Comparison of ENCODE assay signal across 8 mouse cellular contexts in genomic region chr8:83698291-83698660, GRCm38 (mm10). TPM values are rescaled to one million over a fixed set of nuclear protein-coding genes. Genes with fewer than 3 reads are reported as not detected.
DNase-seq lines count a peak whose midpoint lies in the region; ATAC-seq and TF ChIP-seq lines count a peak whose summit lies in the region.

No protein-coding gene starts in this region.

- H3K4me3 ChIP-seq in left cerebral cortex, adult 2 months = peak overlapping the region; percentile 97
- peak overlapping the region; percentile 83 for H3K4me3 ChIP-seq in erythroblast, embryonic 14.5 days (replicated peaks)
- H3K4me3 ChIP-seq in hindbrain, embryonic 13.5 days = peak overlapping the region; percentile 90
- H3K4me3 ChIP-seq in limb, embryonic 15.5 days = peak overlapping the region; percentile 89
- H3K4me3 ChIP-seq in midbrain, embryonic 14.5 days (replicated peaks; ENCODE audit: low read depth, low read length) = peak overlapping the region; percentile 83
- peak overlapping the region; percentile 84 for H3K4me3 ChIP-seq in stomach, postnatal 0 days (ENCODE audit: low read depth, low read length)

- peak; percentile 23 for ATAC-seq in hindbrain, embryonic 13.5 days (ENCODE audit: low FRiP score)
- ATAC-seq in limb, embryonic 15.5 days (ENCODE audit: insufficient number of reproducible peaks, low FRiP score, low TSS enrichment, low read depth) = no peak
- peak; percentile 3; the same call in 1 of the 2 replicates for ATAC-seq in midbrain, embryonic 14.5 days (ENCODE audit: low FRiP score, low TSS enrichment)
- peak; percentile 12; the same call in 1 of the 2 replicates for ATAC-seq in stomach, postnatal 0 days (ENCODE audit: low FRiP score, low TSS enrichment)

- H3K9me3 ChIP-seq in erythroblast, embryonic 14.5 days (ENCODE audit: control insufficient read depth, low read length) = no peaks in the 10 kb centered on the region; the same call in 1 of the 2 replicates
- no peaks in the 10 kb centered on the region for H3K9me3 ChIP-seq in hindbrain, embryonic 13.5 days
- no peaks in the 10 kb centered on the region for H3K9me3 ChIP-seq in limb, embryonic 15.5 days
- no peaks in the 10 kb centered on the region for H3K9me3 ChIP-seq in midbrain, embryonic 14.5 days (ENCODE audit: control insufficient read depth, low read length)
- no peaks in the 10 kb centered on the region for H3K9me3 ChIP-seq in stomach, postnatal 0 days (ENCODE audit: control insufficient read depth, low read length)

- no peaks in the 10 kb centered on the region for H3K36me3 ChIP-seq in erythroblast, embryonic 14.5 days (ENCODE audit: control insufficient read depth)
- no peaks in the 10 kb centered on the region for H3K36me3 ChIP-seq in hindbrain, embryonic 13.5 days
- no peaks in the 10 kb centered on the region for H3K36me3 ChIP-seq in limb, embryonic 15.5 days
- no peaks in the 10 kb centered on the region for H3K36me3 ChIP-seq in midbrain, embryonic 14.5 days (ENCODE audit: control insufficient read depth, insufficient read depth, low read length)
- no peaks in the 10 kb centered on the region for H3K36me3 ChIP-seq in stomach, postnatal 0 days (ENCODE audit: control insufficient read depth, insufficient read depth, low read length)

- H3K4me2 ChIP-seq in hindbrain, embryonic 13.5 days = peak overlapping the region; percentile 91
- H3K4me2 ChIP-seq in limb, embryonic 15.5 days = peak overlapping the region; percentile 90
- peak overlapping the region; percentile 89 for H3K4me2 ChIP-seq in midbrain, embryonic 14.5 days (ENCODE audit: low read length)
- H3K4me2 ChIP-seq in stomach, postnatal 0 days (replicated peaks; ENCODE audit: low read depth) = peak overlapping the region; percentile 98

- H3K27me3 ChIP-seq in erythroblast, embryonic 14.5 days (ENCODE audit: control insufficient read depth) = no peaks in the 10 kb centered on the region
- H3K27me3 ChIP-seq in hindbrain, embryonic 13.5 days = no peaks in the 10 kb centered on the region
- H3K27me3 ChIP-seq in limb, embryonic 15.5 days = no peaks in the 10 kb centered on the region
- no peaks in the 10 kb centered on the region for H3K27me3 ChIP-seq in midbrain, embryonic 14.5 days (ENCODE audit: control insufficient read depth, insufficient read depth, low read length)
- H3K27me3 ChIP-seq in stomach, postnatal 0 days (ENCODE audit: control insufficient read depth, insufficient read depth, low read length) = no peaks in the 10 kb centered on the region

- peak in 1 of 2 experiments; percentile 46 for DNase-seq in left cerebral cortex, adult 2 months (ENCODE audit: extremely low spot score in 1 of 2, low spot score in 2 of 2)
- no peak for DNase-seq in left cerebral cortex, adult 11 months (ENCODE audit: low spot score)
- DNase-seq in brain, adult 2 months (ENCODE audit: low read depth, low spot score) = peak; percentile 85
- peak; percentile 61 for DNase-seq in midbrain, embryonic 14.5 days
- peak; percentile 66 for DNase-seq in stomach, postnatal 0 days (ENCODE audit: low spot score)

- 7% methylated on average over 15 of the region's 15 CpGs for WGBS in hindbrain, embryonic 13.5 days
- WGBS in limb, embryonic 15.5 days = 4% methylated on average over 15 of the region's 15 CpGs
- WGBS in midbrain, embryonic 14.5 days = 4% methylated on average over 15 of the region's 15 CpGs
- 4% methylated on average over 15 of the region's 15 CpGs for WGBS in stomach, postnatal 0 days

- intact Hi-C loops in left cerebral cortex, adult 2 months (cut with DNase I) = loop anchor here (2.0 kb wide), 2 partner anchors 23 to 35 kb away; no protein-coding TSS in a partner anchor

- TF ChIP-seq EP300 in stomach, postnatal 0 days (optimal IDR thresholded peaks at IDR 0.05) = no peak

- H3K4me1 ChIP-seq in erythroblast, embryonic 14.5 days (ENCODE audit: control insufficient read depth) = peaks cover 52% of the 10 kb centered on the region
- H3K4me1 ChIP-seq in hindbrain, embryonic 13.5 days (replicated peaks) = peaks cover 45% of the 10 kb centered on the region
- H3K4me1 ChIP-seq in limb, embryonic 15.5 days = peaks cover 34% of the 10 kb centered on the region
- peaks cover 11% of the 10 kb centered on the region; the same call in 1 of the 2 replicates for H3K4me1 ChIP-seq in midbrain, embryonic 14.5 days (ENCODE audit: control insufficient read depth, insufficient read depth, low read length)
- H3K4me1 ChIP-seq in stomach, postnatal 0 days (replicated peaks; ENCODE audit: control insufficient read depth, insufficient read depth) = peaks cover 7% of the 10 kb centered on the region

- no peak for TF ChIP-seq CTCF in left cerebral cortex, adult 2 months (IDR thresholded peaks at IDR 0.05)
- TF ChIP-seq CTCF in stomach, postnatal 0 days (IDR thresholded peaks at IDR 0.05; ENCODE audit: low read depth) = no peak

- peak overlapping the region; percentile 97 for H3K27ac ChIP-seq in left cerebral cortex, adult 2 months
- H3K27ac ChIP-seq in hindbrain, embryonic 13.5 days = peak overlapping the region; percentile 82
- peak overlapping the region; percentile 80 for H3K27ac ChIP-seq in limb, embryonic 15.5 days
- H3K27ac ChIP-seq in midbrain, embryonic 14.5 days (replicated peaks; ENCODE audit: low read depth, low read length) = peak overlapping the region; percentile 76
- peak overlapping the region; percentile 94 for H3K27ac ChIP-seq in stomach, postnatal 0 days (replicated peaks)

- peak overlapping the region; percentile 98 for H3K9ac ChIP-seq in hindbrain, embryonic 13.5 days
- H3K9ac ChIP-seq in limb, embryonic 15.5 days = peak overlapping the region; percentile 91
- H3K9ac ChIP-seq in midbrain, embryonic 14.5 days (replicated peaks; ENCODE audit: low read length) = peak overlapping the region; percentile 95
- H3K9ac ChIP-seq in stomach, postnatal 0 days (ENCODE audit: low read length) = peak overlapping the region; percentile 94

RNA-seq across cellular contexts. Expression of gene Pkn1, which starts 0.7 kb away (rescaled TPM):
- 10 to 100 TPM; 60.9 to 65.6 TPM for total RNA-seq in left cerebral cortex, adult 2 months (2021)
- polyA plus RNA-seq in erythroblast, embryonic 14.5 days (2012) = 1.2 and 1.7 TPM in 2 replicates
- polyA plus RNA-seq in hindbrain, embryonic 13.5 days (2015; fragmentation: Nextera tagmentation; extraction: Ambion mirVana) = 20.7 and 23.7 TPM in 2 replicates
- 19.6 and 20.0 TPM in 2 replicates for polyA plus RNA-seq in limb, embryonic 15.5 days (2015; fragmentation: Nextera tagmentation; extraction: Ambion mirVana)
- polyA plus RNA-seq in midbrain, embryonic 14.5 days (2014; fragmentation: Nextera tagmentation; extraction: Ambion mirVana) = 26.6 TPM in 2 replicates
- 14.4 and 16.2 TPM in 2 replicates for polyA plus RNA-seq in stomach, postnatal 0 days (2015; fragmentation: Nextera tagmentation; extraction: Ambion mirVana)

RNA-seq across cellular contexts. Expression of gene Ddx39, which starts 16.7 kb away (rescaled TPM):
- total RNA-seq in left cerebral cortex, adult 2 months (2021) = 10 to 100 TPM; 19.9 to 20.2 TPM
- 3.0 and 5.3 TPM in 2 replicates for polyA plus RNA-seq in erythroblast, embryonic 14.5 days (2012)
- 116 and 119 TPM in 2 replicates for polyA plus RNA-seq in hindbrain, embryonic 13.5 days (2015; fragmentation: Nextera tagmentation; extraction: Ambion mirVana)
- polyA plus RNA-seq in limb, embryonic 15.5 days (2015; fragmentation: Nextera tagmentation; extraction: Ambion mirVana) = 126 and 127 TPM in 2 replicates
- polyA plus RNA-seq in midbrain, embryonic 14.5 days (2014; fragmentation: Nextera tagmentation; extraction: Ambion mirVana) = 109 and 113 TPM in 2 replicates
- 83.8 and 86.6 TPM in 2 replicates for polyA plus RNA-seq in stomach, postnatal 0 days (2015; fragmentation: Nextera tagmentation; extraction: Ambion mirVana)

RNA-seq across cellular contexts. Expression of gene Ptger1, which starts 31.8 kb away (rescaled TPM):
- 1 to 10 TPM in 1 of 2 experiments, under 1 TPM in 1; 0.95 to 2.2 TPM for total RNA-seq in left cerebral cortex, adult 2 months (2021)
- polyA plus RNA-seq in erythroblast, embryonic 14.5 days (2012) = 0.01 and 0.02 TPM in 2 replicates
- 0.38 and 0.70 TPM in 2 replicates for polyA plus RNA-seq in hindbrain, embryonic 13.5 days (2015; fragmentation: Nextera tagmentation; extraction: Ambion mirVana)
- 0.95 and 1.1 TPM in 2 replicates for polyA plus RNA-seq in limb, embryonic 15.5 days (2015; fragmentation: Nextera tagmentation; extraction: Ambion mirVana)
- 0.72 and 1.3 TPM in 2 replicates for polyA plus RNA-seq in midbrain, embryonic 14.5 days (2014; fragmentation: Nextera tagmentation; extraction: Ambion mirVana)
- polyA plus RNA-seq in stomach, postnatal 0 days (2015; fragmentation: Nextera tagmentation; extraction: Ambion mirVana) = 5.6 and 5.9 TPM in 2 replicates

RNA-seq across cellular contexts. Expression of gene Adgre5, which starts 42.9 kb away (rescaled TPM):
- total RNA-seq in left cerebral cortex, adult 2 months (2021) = 10 to 100 TPM in 1 of 2 experiments, 1 to 10 TPM in 1; 8.9 to 11.5 TPM
- polyA plus RNA-seq in erythroblast, embryonic 14.5 days (2012) = 0.17 and 0.35 TPM in 2 replicates
- polyA plus RNA-seq in hindbrain, embryonic 13.5 days (2015; fragmentation: Nextera tagmentation; extraction: Ambion mirVana) = 12.3 and 13.0 TPM in 2 replicates
- 46.1 and 52.6 TPM in 2 replicates for polyA plus RNA-seq in limb, embryonic 15.5 days (2015; fragmentation: Nextera tagmentation; extraction: Ambion mirVana)
- 8.5 and 12.3 TPM in 2 replicates for polyA plus RNA-seq in midbrain, embryonic 14.5 days (2014; fragmentation: Nextera tagmentation; extraction: Ambion mirVana)
- polyA plus RNA-seq in stomach, postnatal 0 days (2015; fragmentation: Nextera tagmentation; extraction: Ambion mirVana) = 16.9 and 17.1 TPM in 2 replicates

RNA-seq across cellular contexts. Expression of gene Gipc1, which starts 45.8 kb away (rescaled TPM):
- total RNA-seq in left cerebral cortex, adult 2 months (2021) = 10 to 100 TPM; 84.6 to 88.2 TPM
- polyA plus RNA-seq in erythroblast, embryonic 14.5 days (2012) = 7.9 and 10.0 TPM in 2 replicates
- polyA plus RNA-seq in hindbrain, embryonic 13.5 days (2015; fragmentation: Nextera tagmentation; extraction: Ambion mirVana) = 155 and 159 TPM in 2 replicates
- 182 and 187 TPM in 2 replicates for polyA plus RNA-seq in limb, embryonic 15.5 days (2015; fragmentation: Nextera tagmentation; extraction: Ambion mirVana)
- 106 and 116 TPM in 2 replicates for polyA plus RNA-seq in midbrain, embryonic 14.5 days (2014; fragmentation: Nextera tagmentation; extraction: Ambion mirVana)
- 171 and 183 TPM in 2 replicates for polyA plus RNA-seq in stomach, postnatal 0 days (2015; fragmentation: Nextera tagmentation; extraction: Ambion mirVana)

Comparison
In these comparisons a context has a peak if more than half of its experiments do, and no peak if none do; other contexts are left out.
1. RNA of gene Ddx39, which starts 16.7 kb away (polyA plus RNA-seq): 126 to 127 TPM in limb, embryonic 15.5 days, 116 to 119 TPM in hindbrain, embryonic 13.5 days, 109 to 113 TPM in midbrain, embryonic 14.5 days and 83.8 to 86.6 TPM in stomach, postnatal 0 days; 3.0 to 5.3 TPM in erythroblast, embryonic 14.5 days; every median in the first group is over 10 times any median in the second.
2. Peak in every context shown above with its lines, with median percentiles within 50 percentile points of each other: H3K27ac ChIP-seq, H3K4me3 ChIP-seq, H3K4me2 ChIP-seq and H3K9ac ChIP-seq.